Mouse (Mus musculus) intestine, postnatal 0 days (tissue): ENCODE results near the gene Crtc3. TPM values are rescaled to one million over a fixed set of nuclear protein-coding genes. Genes with fewer than 3 reads are reported as not detected.
A peak's percentile ranks its signal among the peaks of the same experiment; 100 is the strongest.

Experiments
- ATAC-seq: fragments of 200-750 bp; cut with Nextera tagmentation; 2 replicates; pipeline ENCODE4 v1.8.0; 2017; ENCODE audit warnings: mild to moderate bottlenecking, moderate TSS enrichment, moderate library complexity
- H3K27ac ChIP-seq: fragments of 300-500 bp; sonication (generic); 2 replicates; pipeline ENCODE4 v1.5.1; 2014; ENCODE audit warnings: mild to moderate bottlenecking, low read depth, low read length, moderate library complexity
- H3K27me3 ChIP-seq: fragments of 300-500 bp; sonication (generic); replicated peaks from 2 replicates; pipeline ENCODE4 v1.6.1; 2014; ENCODE audit warnings: low read length, mixed read lengths; ENCODE audit not compliant: control insufficient read depth, insufficient read depth
- H3K36me3 ChIP-seq: fragments of 300-500 bp; sonication (generic); 2 replicates; pipeline ENCODE4 v1.6.1; 2014; ENCODE audit warnings: mild to moderate bottlenecking, moderate library complexity; ENCODE audit not compliant: control insufficient read depth, insufficient read depth
- H3K4me1 ChIP-seq: fragments of 300-500 bp; sonication (generic); replicated peaks from 2 replicates; pipeline ENCODE4 v1.6.1; 2014; ENCODE audit warnings: antibody characterized with exemption, low read length, mixed read lengths; ENCODE audit not compliant: control insufficient read depth, insufficient read depth
- H3K4me2 ChIP-seq: fragments of 300-500 bp; sonication (generic); replicated peaks from 2 replicates; pipeline ENCODE4 v1.6.1; 2014; ENCODE audit warnings: low read depth, mild to moderate bottlenecking, moderate library complexity
- H3K4me3 ChIP-seq: fragments of 300-500 bp; sonication (generic); 2 replicates; pipeline ENCODE4 v1.5.1; 2014; ENCODE audit warnings: low read depth, low read length
- H3K9ac ChIP-seq: fragments of 300-500 bp; sonication (generic); 2 replicates; pipeline ENCODE4 v1.6.1; 2014; ENCODE audit warnings: mild to moderate bottlenecking, low read depth, low read length
- H3K9me3 ChIP-seq: fragments of 300-500 bp; sonication (generic); 2 replicates; pipeline ENCODE4 v1.6.1; 2016; ENCODE audit warnings: mixed run types; ENCODE audit not compliant: control insufficient read depth
- CTCF ChIP-seq: sonication (generic); IDR thresholded peaks from 2 replicates; pipeline ENCODE4 v1.5.1; 2016; ENCODE audit warnings: low read depth, mild to moderate bottlenecking, control low read depth, antibody characterized with exemption, moderate library complexity
- WGBS: fragments of 180-500 bp; shearing (Covaris S2); extraction: QIAGEN DNeasy Blood & Tissue Kit; methylation state at CpG from one replicate; pipeline ENCODE4 v1.1.7; 2014; 5-methylcytosine and 5-hydroxymethylcytosine counted together
- polyA plus RNA-seq: library from polyadenylated mRNA; unstranded; fragments of >200 nt; fragmentation: Nextera tagmentation; extraction: Ambion mirVana; gene quantifications from 2 replicates; pipeline ENCODE4 v1.2.1, GENCODE M21; 2015

Gene Crtc3
- polyA plus RNA-seq, 1 experiment from 2014 or later, result 11.5 TPM

- Histone ChIP-seq H3K4me2 (no peak overlapping the region), H3K9ac (no peak overlapping the region), H3K36me3 (0 out of 2 replicates have a peak, but pooled peaks cover 5% of the 10 kb centered on the region), H3K9me3 (no peaks in the 10 kb centered on the region), H3K27ac (no peak overlapping the region), H3K27me3 (no peaks in the 10 kb centered on the region), H3K4me3 (no peak overlapping the region), H3K4me1 (peaks cover 10% of the 10 kb centered on the region; the same call in 1 of the 2 replicates)
- no peak for TF ChIP-seq CTCF
- whole genome bisulfite sequencing, result 88% methylated on average over 5 of the region's 5 CpGs
- ATAC-seq, result no peak
These were observed 61.7 kb downstream of the Crtc3 start for GRCm38 (mm10) chr7:80626943-80627342.

- Histone ChIP-seq H3K9ac (no peak overlapping the region), H3K36me3 (0 out of 2 replicates have a peak, but pooled peaks cover 8% of the 10 kb centered on the region), H3K4me3 (no peak overlapping the region), H3K27ac (no peak overlapping the region), H3K4me1 (peaks cover 10% of the 10 kb centered on the region; the same call in 1 of the 2 replicates), H3K27me3 (no peaks in the 10 kb centered on the region), H3K4me2 (no peak overlapping the region), H3K9me3 (no peaks in the 10 kb centered on the region)
- WGBS, result 84% methylated on average over 7 of the region's 7 CpGs
- ATAC-seq, result no peak
- TF ChIP-seq CTCF, result no peak
These were observed 62.8 kb downstream of the Crtc3 start for GRCm38 (mm10) chr7:80625841-80626240.

GRCm38 (mm10) chr7:80623276-80623675 lies 65.4 kb downstream of the Crtc3 start:
- WGBS, result 90% methylated on average over 5 of the region's 5 CpGs
- no peak for ATAC-seq

GRCm38 (mm10) chr7:80616096-80616495 lies 72.6 kb downstream of the Crtc3 start:
- ATAC-seq, result no peak
- no peaks in the 10 kb centered on the region for H3K4me1 ChIP-seq
- H3K36me3 ChIP-seq, result peaks cover 6% of the 10 kb centered on the region; the same call in 1 of the 2 replicates
- 81% methylated on average over 9 of the region's 9 CpGs for WGBS
- H3K9ac ChIP-seq, result no peak overlapping the region
- H3K27ac ChIP-seq, result no peak overlapping the region
- no peak overlapping the region for H3K4me2 ChIP-seq
- H3K9me3 ChIP-seq, result no peaks in the 10 kb centered on the region
- TF ChIP-seq CTCF, result peak; percentile 35
- H3K4me3 ChIP-seq, result no peak overlapping the region
- no peaks in the 10 kb centered on the region for H3K27me3 ChIP-seq

More at GRCm38 (mm10) chr7:80623276-80623675, 65.4 kb downstream of the Crtc3 start:
- Histone ChIP-seq H3K4me3 (no peak overlapping the region), H3K9me3 (no peaks in the 10 kb centered on the region), H3K27ac (no peak overlapping the region), H3K9ac (no peak overlapping the region), H3K4me1 (no peaks in the 10 kb centered on the region), H3K27me3 (no peaks in the 10 kb centered on the region), H3K36me3 (peaks cover 11% of the 10 kb centered on the region; the same call in 1 of the 2 replicates), H3K4me2 (no peak overlapping the region)
- TF ChIP-seq CTCF, result no peak

- Histone ChIP-seq H3K36me3 (peaks cover 11% of the 10 kb centered on the region; the same call in 1 of the 2 replicates), H3K27me3 (no peaks in the 10 kb centered on the region), H3K4me1 (no peaks in the 10 kb centered on the region), H3K9me3 (no peaks in the 10 kb centered on the region), H3K4me2 (no peak overlapping the region), H3K27ac (no peak overlapping the region), H3K4me3 (no peak overlapping the region), H3K9ac (no peak overlapping the region)
- no peak for TF ChIP-seq CTCF
- WGBS, result 63% methylated on average over 3 of the region's 3 CpGs
- no peak for ATAC-seq
These were observed 74.6 kb downstream of the Crtc3 start for GRCm38 (mm10) chr7:80614042-80614441.

GRCm38 (mm10) chr7:80612191-80612787 lies 76.4 kb downstream of the Crtc3 start:
- Histone ChIP-seq H3K4me1 (no peaks in the 10 kb centered on the region), H3K9ac (no peak overlapping the region), H3K27ac (no peak overlapping the region), H3K9me3 (no peaks in the 10 kb centered on the region), H3K4me3 (no peak overlapping the region), H3K4me2 (no peak overlapping the region), H3K27me3 (no peaks in the 10 kb centered on the region), H3K36me3 (peaks cover 11% of the 10 kb centered on the region; the same call in 1 of the 2 replicates)
- 35% methylated on average over 11 of the region's 11 CpGs for whole genome bisulfite sequencing
- TF ChIP-seq CTCF, result no peak
- ATAC-seq, result no peak
